Mouse (Mus musculus) brain, embryonic 18.5 days (tissue): ENCODE data around the gene Lefty1.
"Not testable (repeated sequence)": the region's sequence is repeated elsewhere in the genome, so short reads cannot be mapped to it uniquely, and the experiment has no call there.

ENCODE experiments used
- DNase-seq: peaks from one replicate; pipeline ENCODE4 v3.0.0-alpha.2; 2012; ENCODE audit warnings: low read depth, low spot score

Gene Lefty1

DNA sequence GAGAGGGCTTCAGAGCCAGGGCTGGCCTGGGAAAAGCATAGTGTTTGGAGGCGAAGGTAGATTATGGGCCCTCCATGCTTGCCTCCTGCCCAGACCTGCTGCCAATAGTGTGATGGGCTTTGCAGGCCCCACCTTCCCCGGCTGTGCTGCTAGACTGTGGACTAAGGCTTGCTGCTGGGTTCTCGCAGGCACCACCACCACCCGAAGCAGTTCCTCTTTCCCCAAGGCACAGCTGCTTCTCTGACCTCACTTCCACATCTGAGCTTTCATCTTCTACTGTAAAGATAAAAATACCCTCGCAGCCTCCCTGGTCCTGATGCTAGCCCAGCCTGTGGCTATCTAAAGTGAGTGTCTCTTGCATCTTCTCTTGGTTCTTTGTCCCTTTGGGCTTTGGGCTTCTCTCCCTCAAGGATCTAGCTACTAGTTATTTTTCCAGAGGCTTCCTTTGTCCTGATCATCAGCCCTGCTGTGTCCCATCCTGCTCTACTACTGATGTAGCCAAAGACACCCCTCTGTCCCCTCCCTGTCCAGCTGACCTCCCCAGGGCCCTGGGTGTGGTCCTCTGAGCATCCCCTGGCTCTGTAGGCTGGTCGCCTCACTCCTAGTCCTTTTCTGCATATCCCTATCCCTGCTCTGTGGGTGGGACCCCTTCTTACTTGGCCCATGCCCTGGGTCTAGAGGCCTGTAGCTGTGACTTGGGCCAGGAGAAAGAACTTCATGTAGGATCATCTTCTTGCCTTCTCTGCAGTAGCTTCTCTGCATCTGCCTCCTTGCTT lies 12.4 kb upstream of the Lefty1 start:
- DNase-seq, result no peak

DNA sequence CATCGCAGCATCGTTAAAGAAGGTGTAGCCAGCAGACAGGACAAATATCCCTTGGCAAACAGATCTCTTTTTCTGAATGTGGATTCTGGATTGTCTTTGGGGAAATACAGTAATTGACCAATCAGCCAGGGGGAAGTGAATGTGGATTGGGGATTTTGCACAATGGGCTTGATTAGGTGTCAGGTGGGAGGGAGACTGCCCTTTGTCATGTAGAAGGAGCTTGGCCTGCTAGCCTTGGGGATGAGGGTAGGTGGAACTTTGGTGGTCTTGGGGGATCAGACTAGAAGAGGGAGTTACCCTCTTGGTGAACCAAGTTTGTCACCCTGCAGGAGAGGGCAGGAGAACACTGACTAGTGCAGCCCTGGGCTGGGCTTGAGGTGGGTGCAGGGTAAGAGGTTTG lies 10.1 kb upstream of the Lefty1 start:
- DNase-seq, result no peak

DNA sequence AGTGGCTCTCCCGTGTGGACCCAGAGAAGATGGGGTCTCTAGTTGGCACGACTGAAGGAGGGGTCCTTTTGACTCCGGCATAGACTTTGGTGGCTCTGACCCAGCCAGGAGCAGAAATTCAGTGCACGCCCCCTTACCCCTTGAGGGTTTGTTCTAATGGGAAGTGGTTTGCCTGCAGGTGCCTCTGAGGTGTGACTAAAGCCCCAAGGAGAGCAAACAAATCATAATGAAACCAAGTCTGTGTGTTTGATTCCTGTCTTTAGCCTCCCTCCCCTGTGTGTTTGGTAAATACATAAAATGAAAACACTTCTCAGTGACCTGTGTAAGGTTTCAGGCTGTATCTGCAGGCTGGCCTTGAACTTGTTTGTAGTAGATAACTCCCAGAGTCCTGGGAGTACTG lies 8.5 kb upstream of the Lefty1 start:
- DNase-seq, result no peak

DNA sequence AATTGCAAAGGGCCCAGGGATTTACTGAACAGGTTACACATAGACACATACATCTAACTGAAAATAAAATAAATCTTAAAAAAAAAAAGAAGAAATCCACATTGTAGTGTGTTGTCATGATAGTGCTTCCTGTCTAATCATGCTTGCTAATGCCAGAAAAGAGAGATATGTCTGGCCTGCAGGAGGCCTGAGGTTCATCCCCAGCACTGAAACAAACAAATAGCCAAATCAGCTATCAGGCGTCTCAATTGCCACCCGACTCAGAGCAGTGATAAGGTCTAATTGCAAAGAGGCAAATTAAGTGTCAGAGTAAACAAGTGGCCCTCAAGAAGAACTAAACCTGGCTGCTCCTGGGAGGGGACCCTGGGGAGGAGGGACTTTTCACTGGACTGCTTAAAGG lies 5.2 kb upstream of the Lefty1 start:
- DNase-seq, result no peak

DNA sequence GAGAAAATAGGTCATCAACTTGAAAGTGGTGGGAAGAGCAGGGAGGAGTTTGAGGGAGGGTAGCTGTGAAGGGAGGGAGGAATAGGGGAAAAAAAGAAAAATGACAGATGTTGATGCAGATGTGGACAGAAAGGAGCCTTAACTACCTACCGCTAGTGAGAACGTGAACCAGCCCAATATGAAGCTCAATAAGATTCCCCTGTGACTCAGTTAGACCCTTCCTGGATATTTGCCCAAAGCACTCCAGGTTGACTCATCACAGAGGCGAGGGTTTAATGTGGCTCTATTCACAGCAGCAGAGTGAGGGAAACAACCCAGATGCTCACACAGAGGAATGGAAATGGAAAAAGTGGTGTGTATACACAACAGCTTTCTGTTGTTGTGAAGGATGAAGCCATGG lies 3.7 kb upstream of the Lefty1 start:
- DNase-seq, result no peak

DNA sequence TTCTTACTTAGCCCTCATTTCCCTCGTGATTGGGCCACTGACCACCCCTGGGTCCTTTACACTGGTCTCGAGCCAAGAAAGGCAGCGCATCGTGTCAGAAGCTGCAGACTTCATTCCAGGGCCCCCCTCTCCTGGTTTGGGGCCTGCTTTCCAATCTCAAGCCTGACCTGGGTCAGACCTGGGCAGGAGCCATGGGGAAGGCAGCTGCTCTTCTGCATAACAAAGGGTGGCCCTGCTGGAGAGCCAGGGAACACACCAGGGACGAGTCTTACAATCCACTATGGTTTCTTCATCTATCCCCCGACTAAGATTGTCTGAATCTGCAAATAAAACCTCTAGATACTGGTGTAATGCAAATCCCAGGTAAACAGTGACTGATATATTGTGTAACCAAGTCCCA lies 1.2 kb upstream of the Lefty1 start:
- DNase-seq, result no peak

DNA sequence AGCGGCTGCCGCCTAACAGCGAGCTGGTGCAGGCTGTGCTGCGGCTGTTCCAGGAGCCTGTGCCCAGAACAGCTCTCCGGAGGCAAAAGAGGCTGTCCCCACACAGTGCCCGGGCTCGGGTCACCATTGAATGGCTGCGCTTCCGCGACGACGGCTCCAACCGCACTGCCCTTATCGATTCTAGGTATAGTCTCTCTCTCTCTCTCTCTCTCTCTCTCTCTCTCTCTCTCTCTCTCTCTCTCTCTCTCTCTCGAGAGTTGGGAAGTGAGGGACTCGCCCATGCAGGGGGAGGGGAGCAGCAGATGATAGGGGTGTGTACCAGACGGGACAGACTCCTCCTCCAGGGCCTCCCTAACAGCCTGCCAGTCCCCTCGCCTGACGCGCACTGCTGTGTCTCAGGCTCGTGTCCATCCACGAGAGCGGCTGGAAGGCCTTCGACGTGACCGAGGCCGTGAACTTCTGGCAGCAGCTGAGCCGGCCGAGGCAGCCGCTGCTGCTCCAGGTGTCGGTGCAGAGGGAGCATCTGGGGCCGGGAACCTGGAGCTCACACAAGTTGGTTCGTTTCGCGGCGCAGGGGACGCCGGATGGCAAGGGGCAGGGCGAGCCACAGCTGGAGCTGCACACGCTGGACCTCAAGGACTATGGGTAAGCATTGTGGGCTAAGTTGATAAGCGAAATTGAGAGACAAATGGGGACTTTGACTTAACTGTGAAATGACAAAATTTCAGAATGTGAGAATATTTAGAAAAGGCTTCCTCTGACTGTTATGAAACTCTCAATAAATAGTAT lies 2.0 kb downstream of the Lefty1 start:
- DNase-seq, result not testable (repeated sequence)

DNA sequence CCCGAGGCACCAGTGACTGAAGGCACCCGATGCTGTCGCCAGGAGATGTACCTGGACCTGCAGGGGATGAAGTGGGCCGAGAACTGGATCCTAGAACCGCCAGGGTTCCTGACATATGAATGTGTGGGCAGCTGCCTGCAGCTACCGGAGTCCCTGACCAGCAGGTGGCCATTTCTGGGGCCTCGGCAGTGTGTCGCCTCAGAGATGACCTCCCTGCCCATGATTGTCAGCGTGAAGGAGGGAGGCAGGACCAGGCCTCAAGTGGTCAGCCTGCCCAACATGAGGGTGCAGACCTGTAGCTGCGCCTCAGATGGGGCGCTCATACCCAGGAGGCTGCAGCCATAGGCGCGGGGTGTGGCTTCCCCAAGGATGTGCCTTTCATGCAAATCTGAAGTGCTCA lies 2.8 kb downstream of the Lefty1 start:
- not testable (repeated sequence) for DNase-seq

DNA sequence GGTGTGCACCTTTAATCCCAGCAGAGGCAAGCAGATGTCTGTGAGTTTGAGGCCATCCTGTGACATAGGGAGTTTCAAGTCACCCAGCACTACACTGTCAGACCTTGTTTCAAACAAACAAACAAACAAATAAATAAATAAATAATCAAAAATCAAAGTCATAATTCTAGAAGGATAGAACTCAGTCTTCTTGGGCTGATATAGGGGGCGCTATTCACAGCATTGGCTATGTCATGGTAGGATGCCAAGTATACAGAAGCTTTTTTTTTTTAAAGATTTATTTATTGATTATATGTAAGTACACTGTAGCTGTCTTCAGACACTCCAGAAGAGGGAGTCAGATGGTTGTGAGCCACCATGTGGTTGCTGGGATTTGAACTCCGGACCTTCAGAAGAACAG lies 4.0 kb downstream of the Lefty1 start:
- not testable (repeated sequence) for DNase-seq

DNA sequence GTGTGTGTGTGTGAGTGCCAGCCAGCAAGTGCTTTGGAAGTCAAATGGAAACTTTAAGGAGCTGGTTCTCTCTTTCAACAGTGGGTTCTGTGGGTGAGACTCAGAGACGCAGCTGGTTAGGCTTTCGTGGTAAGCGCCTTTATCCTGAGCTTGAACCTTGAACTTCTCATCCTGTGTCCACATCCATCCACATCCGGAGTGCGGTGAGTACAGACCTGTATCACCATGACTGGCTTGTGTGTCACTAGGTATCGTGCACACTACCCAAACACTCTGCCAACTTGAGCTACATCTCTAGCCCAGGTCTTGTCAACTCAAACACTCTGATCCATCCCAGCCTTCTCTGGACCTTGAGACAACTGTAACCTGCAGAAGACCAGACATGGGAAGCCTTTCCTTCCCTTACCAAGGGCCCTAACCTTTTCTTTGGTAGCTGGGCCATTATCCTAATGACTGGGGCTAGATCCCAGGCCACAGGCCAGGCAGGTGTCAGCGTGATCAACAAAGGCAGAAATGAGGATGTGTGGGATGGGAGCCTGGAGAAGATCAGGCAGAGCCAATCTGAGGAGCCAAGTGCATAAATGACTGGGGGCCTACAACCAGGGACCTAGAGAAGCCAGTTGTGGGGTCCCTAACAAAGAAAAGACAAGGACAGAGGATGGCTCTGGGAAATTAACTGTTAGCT lies 6.1 kb downstream of the Lefty1 start:
- no peak for DNase-seq

DNA sequence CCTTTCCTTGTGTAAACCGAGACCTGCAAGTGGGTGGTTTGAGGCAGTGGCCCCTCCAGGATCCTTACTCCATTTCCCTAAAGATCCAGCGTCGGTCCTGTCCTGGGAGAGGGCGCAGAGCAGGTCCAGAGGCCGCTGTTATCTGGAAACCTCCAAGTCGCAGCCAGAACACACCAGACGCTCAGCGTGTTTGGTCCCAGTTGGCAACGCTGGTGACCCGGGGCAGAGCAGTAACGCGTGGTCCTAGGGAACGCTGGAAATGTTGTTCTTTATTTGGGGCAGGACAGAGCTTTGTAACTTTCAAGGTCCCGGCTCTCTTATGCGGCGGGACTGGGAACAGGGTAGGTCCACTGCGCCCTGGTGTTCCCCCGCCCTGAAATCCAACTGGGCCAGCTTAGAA lies 6.9 kb downstream of the Lefty1 start:
- DNase-seq, result no peak

DNA sequence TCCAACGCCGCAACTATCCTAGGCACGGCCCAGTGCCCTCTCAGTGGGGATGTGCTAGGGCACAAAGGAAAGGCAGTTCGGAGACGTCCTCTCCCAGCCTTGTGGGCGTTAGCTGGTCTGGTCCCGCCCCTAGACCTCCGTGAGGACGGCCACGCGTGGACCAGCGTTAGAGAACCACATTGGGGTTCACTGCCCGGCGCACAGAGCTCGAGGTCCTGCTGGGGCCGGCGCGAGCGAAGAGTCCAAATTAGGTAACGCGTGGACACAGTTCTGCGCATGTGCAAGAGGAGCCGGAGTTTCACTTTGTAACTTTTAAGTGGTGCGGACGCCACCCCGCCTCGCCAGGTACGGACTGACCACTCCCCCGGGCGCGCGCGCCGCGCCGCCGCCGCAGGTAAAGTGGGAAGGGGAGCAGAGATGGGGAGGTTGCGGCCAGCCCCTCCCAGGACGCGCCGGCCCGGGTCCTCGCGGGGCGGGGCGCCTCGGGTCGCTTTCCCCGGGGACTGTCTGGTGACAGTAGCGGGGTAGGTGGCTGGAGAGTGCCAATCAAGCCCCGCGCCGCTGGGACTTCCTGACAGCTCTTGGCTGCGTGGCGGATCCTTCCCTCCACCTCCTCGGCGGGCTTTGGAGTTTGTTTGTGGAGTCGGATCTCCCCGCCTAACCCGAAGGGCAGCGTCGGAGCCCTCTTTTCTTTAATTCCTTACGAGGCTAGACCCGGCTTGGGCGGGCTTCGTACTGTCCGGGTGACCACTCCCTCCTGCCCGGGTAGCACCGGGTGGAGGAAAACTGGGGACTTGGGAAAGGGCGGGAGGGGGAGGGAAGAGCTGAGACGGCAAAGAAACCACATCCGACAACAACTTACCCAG lies 7.6 kb downstream of the Lefty1 start, which contains the start of gene Tmem63a:
Gene Tmem63a, plus strand, starts transcription at position 179 of the 866 bp plus-strand sequence.
- no peak for DNase-seq

DNA sequence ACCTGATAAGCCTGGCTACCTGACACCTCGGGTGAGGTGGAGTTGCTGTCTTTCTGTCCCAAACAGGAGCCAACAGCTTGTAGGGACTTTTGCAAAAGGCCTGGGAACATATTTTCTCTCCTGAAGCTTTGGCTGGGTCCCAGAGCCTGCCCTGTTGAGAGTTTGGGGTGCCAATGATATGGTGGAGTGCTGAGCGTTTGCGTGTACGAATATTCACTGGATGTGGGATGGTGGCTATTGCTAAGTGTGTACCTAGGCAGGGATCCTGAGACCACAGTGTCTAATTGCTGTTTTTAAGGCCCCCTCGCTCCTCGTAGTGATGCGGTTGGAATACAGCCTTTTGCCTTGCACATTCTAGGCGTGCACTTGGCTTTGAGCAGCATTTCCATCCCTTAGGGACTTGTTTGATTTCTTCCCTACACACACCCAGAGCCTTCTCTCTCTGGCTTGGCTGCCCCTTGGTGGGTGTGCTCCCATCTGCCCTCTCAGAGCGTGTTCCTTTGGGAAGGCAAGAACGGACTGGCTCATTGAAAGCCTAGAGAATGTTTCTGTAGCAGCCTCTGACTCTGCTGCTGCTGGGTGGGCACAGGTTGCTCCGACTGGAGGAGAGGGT lies 8.3 kb downstream of the Lefty1 start:
- no peak for DNase-seq

DNA sequence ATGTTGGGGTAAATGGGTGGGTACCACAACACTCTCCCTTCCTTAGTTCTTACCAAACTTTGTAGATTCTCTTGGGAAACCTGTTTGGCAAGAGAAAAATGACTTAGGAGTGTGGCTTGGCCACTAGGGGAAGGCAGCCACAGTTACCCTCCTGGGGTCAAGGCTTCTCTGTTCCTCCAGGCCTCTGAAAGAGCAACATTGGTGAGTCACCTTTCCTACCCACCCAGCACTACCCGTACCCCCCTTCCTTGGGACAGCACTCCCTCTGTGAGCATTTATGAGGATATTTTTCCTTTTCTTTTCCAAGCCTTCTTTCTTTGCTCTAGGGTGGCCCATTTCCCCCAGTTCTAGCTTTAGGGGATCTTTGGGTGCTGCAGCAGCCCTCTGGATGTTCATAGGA lies 9.1 kb downstream of the Lefty1 start:
- DNase-seq, result no peak

DNA sequence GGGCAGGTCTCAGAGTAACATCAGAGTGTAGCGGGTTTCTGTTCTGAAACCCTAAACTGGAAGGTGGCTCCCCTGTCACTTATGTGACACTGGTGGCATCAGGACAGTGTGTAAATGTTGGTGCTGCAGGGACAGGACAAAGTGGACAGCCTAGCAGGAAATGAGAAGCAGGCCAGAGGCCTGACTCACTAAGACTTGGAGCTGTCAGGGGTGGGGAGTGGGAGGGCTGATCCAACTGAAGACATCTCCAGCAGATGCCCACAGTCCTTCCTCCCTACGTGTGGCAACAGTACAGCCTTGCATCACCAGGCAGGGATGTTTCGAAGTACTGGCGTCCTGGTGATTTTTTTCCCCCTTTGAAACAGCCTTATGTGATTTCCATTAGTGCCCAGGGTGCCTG lies 9.7 kb downstream of the Lefty1 start:
- DNase-seq, result no peak

DNA sequence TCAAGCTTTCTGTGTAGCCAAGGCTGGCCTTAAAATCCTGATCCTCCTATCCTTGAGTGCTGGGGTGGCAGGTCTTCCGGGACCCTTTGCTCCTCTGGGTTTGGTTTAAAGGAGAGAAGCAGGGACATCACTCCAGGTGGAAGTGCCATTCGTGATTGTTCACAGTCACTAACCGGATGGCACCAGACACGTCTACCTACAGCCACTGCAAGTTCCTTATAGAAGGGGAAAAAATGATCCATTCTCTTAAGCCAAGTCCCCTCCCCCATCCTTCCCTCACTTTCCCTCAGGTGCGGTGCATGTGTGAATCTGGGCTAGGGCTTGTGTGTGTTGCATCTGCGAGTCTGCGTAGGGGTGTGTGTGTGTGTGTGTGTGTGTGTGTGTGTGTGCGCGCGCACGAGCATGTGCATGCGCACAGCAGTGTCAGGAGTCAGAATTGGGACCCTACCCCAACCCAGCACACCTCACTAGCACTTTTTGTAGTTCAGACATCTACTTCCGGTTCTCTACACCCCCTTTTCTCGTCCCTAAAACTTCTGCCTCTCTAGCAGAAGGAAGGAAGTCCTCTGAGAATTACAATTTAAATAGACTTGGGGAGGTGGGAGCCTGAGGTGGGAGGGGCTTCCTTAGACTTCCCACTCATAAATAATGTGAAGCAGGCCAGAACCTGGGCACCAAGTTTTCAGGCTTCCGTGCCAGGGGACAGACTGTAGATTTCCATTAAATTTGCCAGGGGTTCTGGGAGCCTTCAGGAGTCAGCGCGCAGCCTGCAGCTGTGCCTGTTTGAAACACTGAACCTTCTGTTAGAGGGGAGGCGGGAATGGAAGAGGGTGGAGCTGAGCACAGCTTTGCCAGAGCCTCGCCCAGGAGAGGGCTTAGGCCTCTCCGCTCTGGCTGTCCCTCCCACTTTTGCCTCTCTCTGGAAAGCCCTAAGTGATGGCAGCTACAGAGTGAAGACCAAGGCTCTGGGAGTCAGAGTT lies 10.5 kb downstream of the Lefty1 start:
- no peak for DNase-seq

DNA sequence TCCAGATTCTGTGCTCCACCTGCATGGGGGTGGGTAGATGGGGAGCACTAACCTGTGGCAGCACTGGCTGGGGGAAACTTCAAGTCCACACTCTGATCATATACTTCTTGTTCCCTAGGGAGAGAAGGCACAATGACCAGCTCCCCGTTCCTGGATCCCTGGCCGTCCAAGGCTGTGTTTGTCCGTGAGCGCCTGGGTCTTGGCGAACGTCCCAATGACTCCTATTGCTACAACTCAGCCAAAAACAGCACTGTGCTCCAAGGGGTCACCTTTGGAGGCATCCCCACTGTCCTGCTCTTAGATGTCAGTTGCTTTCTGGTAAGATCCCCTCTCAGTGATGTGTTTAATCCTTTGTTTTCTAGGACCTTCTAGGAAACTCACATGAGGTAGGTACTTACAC lies 11.6 kb downstream of the Lefty1 start:
- DNase-seq, result no peak

DNA sequence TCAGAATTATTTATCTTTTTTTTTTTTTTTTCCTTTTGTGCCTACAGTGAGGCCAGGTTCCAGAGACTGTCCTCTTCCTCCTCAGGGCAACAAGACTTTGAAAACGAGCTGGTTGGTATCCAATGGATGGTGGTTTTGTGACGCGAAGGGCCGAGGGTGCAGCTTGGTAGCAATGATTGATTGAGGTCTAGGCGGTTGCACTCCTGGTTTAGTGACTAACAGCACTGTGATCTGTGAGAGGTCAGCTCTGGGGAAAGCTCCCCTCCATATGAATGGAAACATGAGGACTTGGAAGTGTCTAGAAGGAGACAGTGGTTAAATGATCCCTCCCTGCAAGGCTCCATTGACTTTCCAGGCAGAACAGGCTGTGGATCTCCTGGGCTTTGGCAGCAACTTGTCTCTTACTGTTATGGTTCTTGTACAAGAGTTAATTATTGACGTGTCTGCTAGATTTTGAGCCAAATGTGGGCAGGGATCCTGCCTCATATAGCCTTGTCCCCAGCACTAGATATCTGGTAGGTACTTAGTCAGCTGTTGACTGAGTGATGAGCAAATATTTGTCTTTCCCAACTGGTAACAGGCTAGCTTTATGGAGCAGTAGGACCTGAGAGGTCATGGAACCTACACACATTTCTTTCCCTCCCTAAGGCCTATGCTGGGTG lies 17.4 kb downstream of the Lefty1 start:
- no peak for DNase-seq

DNA sequence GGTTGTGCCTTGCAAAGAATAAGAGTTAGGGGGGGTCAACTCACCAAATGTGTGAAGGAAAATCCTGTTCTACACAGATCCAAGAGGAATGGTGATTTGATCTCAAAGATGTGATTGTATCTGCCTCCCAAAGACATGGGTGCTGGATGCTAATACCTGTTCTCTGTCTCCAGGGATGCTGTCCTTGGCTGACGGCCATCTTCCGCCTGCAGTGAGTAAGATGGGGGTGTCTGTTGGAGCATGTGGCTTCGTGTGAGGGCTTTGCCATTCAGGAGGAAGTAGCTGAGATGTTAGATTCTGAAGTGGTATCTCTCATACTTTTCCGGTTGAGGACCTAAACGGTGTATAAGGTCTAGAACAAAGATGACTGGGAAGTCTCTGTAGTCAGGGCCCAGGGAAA lies 18.0 kb downstream of the Lefty1 start:
- DNase-seq, result no peak
